Mouse (Mus musculus) lung, adult 2 months (tissue): ENCODE data around the gene Rnf216.

ENCODE experiments used
- CTCF ChIP-seq: fragments of 200-500 bp; IDR thresholded peaks from 2 replicates; pipeline ENCODE4 v1.5.1; 2011; ENCODE audit warnings: mild to moderate bottlenecking, low read length, control low read depth; ENCODE audit not compliant: insufficient read depth
- POLR2A ChIP-seq: fragments of 200-500 bp; IDR thresholded peaks from 2 replicates; pipeline ENCODE4 v1.6.1; 2011; ENCODE audit warnings: low read depth, mild to moderate bottlenecking, control low read depth, low read length, borderline replicate concordance; ENCODE audit errors: extremely low read depth

- TF ChIP-seq POLR2A (no peak), CTCF (no peak)
Observed at GRCm38 (mm10) chr5:143031681-143032080, 81.1 kb downstream of the Rnf216 start.
